Mouse (Mus musculus) testis, adult 2 months (tissue): ENCODE results near the gene Pcdh9.

ENCODE experiments used
- CTCF ChIP-seq: fragments of 200-500 bp; IDR thresholded peaks from 2 replicates; pipeline ENCODE4 v1.5.1; 2012; ENCODE audit warnings: low read depth, mild to moderate bottlenecking, inconsistent platforms, low read length, moderate library complexity; ENCODE audit not compliant: control insufficient read depth, insufficient read depth, insufficient replicate concordance
- POLR2A ChIP-seq: fragments of 200-500 bp; IDR thresholded peaks from 2 replicates; pipeline ENCODE4 v1.6.1; 2012; ENCODE audit warnings: low read depth, mild to moderate bottlenecking, inconsistent platforms, low read length, moderate library complexity; ENCODE audit not compliant: control insufficient read depth

GRCm38 (mm10) chr14:93095081-93095480, 795.4 kb downstream of the Pcdh9 start:
- TF ChIP-seq CTCF (no peak), POLR2A (no peak)
